Mouse (Mus musculus) kidney, adult 2 months (tissue): ENCODE results near the gene Psma7.

Experiments
- CTCF ChIP-seq: fragments of 200-500 bp; conservative IDR thresholded peaks from 2 replicates; pipeline ENCODE4 v1.5.1; 2011; ENCODE audit warnings: low read depth, mild to moderate bottlenecking, control low read depth, low read length, moderate library complexity, mixed read lengths; ENCODE audit not compliant: insufficient read depth, insufficient read length
- POLR2A ChIP-seq: fragments of 200-500 bp; IDR thresholded peaks from one replicate; pipeline ENCODE4 v1.6.1; 2011; ENCODE audit warnings: low read depth, low read length, control low read depth

- TF ChIP-seq CTCF (no peak), POLR2A (no peak)
Observed at GRCm38 (mm10) chr2:180032925-180033324, 9.3 kb downstream of the Psma7 start.
